Mouse (Mus musculus) left cerebral cortex, postnatal 14 days (tissue): ENCODE data around the gene Dop1b. TPM values are rescaled to one million over a fixed set of nuclear protein-coding genes. Genes with fewer than 3 reads are reported as not detected.
A peak's percentile ranks its signal among the peaks of the same experiment; 100 is the strongest.

Experiments
- DNase-seq, 2 experiments: peaks; one replicate each; pipeline ENCODE4 v3.0.0; 2021 to 2022; ENCODE audit warnings: low spot score in 2 of 2, mixed read lengths in 1 of 2
- intact Hi-C: fragments of 180-260 bp; cut with DNase I; formaldehyde crosslinking; loops from one replicate; pipeline ENCODE4 v1.15.1; 2025
- total RNA-seq, 2 experiments: library from RNA; stranded (reverse); gene quantifications; 2 replicates each; pipeline ENCODE4 v1.2.3; 2021

Dop1b gene
- total RNA-seq, 2 experiments from 2014 or later, result 81.0 to 93.6 TPM

DNA sequence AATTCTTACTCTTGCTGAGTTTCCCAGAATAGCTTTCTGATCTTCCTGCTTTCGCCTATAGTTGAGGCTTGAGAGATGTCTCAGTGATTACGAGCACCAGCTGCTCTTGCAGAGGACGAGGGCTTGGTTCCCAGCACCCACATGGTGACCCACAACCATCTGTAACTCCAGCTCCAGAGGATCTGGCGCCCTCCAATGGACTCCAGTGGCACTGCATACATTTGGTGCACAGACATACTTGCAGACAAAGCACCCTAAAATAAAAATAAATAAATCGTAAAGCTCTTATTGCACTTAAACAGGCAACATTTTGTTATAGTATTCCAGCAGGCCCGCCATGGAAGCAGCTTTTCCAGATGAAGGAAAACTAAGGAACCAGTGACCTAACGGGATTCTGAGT is 72.5 kb downstream of the Dop1b start:
- DNase-seq, result no peak
- intact Hi-C loops, result no loop called here

DNA sequence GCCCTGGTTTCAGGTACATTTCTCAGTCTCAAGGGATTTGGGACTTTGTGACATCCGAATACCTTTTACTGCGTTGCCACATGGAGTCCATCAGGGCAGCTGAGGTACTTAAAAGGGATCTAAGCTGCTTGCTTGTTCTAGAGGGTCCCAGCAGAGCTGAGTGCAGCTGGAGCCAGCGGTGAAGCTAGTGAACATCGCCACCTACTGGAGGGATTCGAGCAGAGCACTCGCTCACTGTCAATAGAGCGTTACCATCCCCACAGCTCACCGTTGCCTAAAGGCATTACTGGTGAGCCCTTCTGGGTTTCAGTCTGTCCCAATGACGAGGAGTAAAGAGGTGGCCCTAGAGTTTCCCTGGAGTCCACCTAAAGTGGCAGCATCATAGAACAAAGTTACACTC is 74.1 kb downstream of the Dop1b start:
- intact Hi-C loops, result no loop called here
- DNase-seq, result peak; percentile 67 to 75

DNA sequence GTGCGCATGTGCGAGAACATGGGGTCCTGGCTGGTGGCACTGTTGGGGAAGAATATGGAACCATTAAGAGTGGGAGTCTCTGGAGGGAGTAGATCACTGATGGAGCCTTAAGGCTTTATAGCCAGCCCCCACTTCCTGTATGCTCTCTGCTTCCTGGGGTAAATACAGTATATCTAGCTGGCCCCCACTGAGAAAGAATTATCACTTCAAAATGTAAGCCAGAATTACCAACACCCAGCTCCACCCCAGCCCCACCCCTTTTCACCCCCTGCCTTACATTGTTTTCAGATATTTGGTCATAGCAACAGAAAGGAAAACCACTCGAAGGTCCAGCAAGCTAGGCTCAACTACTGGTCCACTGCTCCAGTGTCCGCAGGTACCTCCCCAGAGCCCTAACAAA is 76.7 kb downstream of the Dop1b start:
- intact Hi-C loops, result no loop called here
- no peak for DNase-seq

DNA sequence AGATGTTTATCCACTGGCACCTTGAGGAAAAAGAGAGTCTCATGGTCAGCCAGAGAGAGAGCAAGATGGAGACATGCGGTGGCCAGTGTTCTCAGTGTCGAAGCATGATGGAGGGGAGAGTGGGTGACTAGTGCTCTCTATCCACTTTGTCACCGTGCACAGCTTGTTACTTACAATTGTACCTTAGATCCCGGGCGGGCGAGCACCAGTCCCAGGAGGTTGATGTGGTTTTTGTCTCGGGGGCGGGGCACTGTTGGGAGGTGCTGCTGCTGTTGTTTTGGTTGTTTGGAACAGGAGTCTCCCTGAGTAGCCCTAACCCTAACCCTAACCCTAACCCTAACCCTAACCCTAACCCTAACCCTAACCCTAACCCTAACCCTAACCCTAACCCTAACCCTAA is 77.2 kb downstream of the Dop1b start:
- DNase-seq, result no peak
- intact Hi-C loops, result no loop called here

DNA sequence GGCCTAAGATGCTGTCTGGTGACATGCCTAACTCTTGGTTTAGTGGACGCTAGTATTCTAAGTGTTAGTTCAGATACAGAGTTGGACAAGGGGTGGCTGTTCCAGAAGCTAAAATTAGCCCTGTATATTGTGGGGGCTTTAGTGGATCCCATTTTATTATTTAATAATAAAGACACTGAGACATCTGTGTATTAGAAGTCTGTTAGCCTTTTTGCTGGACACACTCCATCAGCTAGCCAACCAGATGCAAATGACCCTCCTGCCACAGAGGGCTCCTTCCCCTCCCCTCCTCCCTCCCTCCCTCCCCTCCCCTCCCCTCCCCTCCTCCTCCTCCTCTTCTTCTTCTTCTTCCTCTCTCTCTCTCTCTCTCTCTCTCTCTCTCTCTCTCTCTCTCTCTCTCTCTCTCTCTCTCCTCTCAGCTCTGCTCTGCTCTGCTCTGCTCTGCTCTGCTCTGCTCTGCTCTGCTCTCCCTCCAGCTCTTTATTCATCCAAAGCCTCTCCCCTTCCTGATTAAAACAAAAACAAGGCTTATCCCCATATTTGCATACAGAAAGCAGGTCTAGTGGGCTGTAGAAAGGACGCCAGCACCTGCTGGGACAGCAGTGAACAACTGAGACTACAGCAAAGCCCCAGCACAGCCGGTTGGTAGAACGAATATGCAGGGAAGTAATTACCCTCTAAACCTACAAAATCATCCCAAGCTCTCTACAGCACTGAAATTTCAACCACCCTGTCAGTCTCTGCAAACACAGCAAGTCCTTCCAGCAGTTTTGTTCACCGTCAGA is 78.5 kb downstream of the Dop1b start:
- DNase-seq, result no peak
- intact Hi-C loops, result no loop called here

DNA sequence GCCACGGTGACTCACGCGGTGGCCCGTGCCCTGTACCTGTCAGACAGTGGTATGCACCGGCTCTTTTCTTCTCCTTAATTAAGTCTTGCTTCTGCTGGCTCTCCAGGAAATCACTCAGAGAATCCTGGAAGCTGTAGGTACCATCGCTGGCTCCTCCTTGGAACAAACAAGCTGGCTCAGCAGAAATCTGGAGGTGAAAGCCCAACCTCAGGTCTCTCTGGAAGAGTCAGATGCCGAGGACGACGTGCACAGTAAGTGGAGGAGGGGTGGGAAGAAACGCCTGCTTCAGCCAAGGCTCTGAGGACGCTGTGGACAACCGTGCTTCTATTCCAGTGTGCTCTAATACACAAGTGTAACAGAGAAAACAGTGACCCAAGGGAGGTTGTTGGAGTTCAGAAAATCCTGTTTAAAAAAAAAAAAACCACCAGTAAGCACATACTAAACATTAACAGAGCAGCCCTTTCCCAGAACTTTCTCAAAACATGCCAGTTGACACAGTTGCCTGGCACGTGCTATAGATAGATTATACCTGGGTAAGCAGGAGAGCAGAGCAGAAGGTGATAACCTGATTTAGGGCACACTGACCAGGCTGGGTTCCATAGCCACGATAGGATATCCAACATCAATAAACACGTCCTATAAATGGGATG is 81.4 kb downstream of the Dop1b start:
- intact Hi-C loops, result no loop called here
- DNase-seq, result no peak

DNA sequence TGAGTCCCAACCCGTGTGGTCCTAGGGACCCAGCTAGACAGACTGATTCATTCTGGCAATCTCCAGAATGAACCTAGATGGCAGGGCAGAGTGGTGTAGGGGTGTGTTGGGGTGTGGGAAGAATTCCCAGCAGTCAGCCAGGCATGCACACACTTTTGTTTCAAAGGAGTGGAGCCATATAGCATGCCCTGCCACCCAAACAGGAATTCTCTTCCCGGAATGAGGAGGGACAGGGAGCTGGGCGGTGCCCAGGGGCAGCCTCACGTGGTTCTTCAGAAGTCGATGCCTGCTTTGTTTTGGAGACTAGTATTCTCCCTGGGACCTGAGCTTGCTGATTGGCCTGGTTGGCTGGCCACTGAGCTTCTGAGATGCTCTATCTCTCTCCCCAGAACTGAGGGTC is 83.1 kb downstream of the Dop1b start:
- intact Hi-C loops, result no loop called here
- DNase-seq, result no peak

DNA sequence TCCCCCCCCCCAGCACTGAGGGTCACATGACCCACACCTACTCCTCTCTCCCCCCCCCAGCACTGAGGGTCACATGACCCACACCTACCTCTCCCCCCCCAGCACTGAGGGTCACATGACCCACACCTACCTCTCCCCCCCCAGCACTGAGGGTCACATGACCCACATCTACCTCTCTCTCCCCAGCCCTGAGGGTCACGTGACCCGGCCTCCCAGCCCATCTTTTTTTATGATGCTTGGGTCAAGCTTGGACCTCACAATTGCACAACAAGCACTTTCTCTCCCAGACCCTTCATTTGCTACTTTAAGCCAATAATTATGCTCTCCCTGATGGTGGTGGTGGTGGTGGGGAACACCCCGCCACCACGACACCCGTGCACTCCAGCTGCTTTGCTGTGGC is 83.7 kb downstream of the Dop1b start:
- intact Hi-C loops, result no loop called here
- no peak for DNase-seq

DNA sequence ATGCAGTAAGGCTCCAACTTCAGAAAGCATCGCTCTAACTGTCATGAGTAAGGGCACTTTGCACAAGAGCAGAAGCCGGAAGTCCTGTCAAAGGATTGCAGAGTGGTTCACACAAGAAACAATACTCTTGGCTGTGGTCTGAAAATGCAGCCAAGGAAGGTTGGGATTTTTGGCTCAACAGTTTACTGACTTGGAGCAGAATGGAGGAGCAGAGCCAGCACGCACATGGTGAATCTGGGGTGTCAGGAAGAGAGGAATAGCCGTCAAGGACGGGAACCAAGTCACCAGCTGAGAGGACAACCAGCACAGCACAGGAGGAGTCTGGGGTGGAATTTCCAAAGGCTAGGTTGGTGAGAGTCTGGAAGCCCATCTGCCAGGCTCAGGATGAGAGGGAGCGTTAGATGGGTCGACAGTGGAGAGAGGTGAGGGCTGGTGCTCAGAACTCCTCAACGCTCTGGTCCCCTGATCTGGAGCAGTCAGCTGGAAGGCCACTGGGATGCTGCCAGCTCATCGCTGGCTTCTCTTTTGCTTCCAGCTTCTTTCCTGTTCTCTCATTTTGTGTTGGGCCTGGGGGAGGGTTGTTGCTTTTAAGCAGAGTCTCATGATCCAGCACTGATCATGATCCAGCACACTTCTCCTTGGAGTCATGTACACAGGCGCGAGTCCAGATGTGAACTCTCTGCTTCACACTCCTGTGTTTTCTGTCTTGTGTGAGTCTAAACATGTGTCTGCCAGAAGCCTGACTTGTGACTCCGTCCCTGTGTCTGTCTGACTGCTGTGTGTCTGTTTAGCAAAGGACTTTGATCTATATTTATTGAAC is 85.5 kb downstream of the Dop1b start:
- intact Hi-C loops, result no loop called here
- peak in 1 of 2 experiments; percentile 44 for DNase-seq

DNA sequence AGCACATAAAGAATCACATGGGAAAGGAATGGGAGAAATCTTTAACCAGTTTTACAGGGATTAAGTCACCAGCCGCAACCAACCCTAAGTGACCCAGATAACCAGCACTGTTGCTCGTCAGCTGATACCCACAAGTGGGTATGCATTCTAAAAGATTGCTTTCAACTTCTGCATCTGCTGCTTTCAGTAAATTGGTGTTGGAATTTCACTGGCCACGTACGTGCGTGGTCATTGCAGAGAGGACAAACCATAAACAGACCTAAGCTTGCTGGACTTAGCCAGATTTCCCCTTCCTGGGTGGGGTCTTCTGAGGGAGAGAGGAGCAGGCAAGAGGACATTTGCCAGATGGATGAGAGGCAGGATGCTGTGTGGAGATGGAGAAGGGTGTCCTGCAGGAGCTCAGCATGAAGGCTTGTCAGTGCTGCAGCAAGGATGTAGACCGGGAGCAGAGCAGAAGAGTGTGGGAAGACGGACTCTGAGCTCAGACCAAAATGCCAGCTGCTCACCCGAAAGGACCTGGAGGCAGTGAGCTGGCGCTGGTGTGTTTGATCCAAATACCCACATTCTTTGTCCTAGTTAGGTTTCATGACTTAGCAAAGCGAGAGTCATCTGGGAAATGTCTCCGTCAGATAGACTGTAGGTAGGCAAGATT is 86.3 kb downstream of the Dop1b start:
- peak in 1 of 2 experiments; percentile 46 for DNase-seq
- intact Hi-C loops, result no loop called here

DNA sequence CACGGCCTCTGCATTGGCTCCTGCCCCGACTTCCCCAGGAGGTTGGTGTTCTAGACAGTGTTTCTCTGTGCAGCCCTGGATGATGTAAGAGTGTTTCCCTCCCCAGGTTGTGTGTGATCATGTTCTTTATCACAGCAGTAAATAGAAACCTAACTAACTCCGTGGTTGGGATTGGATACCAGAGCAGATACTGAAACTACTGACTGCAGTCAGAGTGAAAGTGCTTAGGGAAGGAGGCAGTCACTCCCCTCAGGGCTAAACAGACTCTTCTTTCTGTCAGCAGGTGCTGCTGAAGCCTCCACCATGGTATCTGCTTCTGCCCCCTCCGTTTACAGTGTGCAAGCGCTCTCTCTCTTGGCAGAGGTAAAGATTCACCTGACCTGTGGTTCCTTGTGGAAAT is 86.9 kb downstream of the Dop1b start:
- intact Hi-C loops, result no loop called here

DNA sequence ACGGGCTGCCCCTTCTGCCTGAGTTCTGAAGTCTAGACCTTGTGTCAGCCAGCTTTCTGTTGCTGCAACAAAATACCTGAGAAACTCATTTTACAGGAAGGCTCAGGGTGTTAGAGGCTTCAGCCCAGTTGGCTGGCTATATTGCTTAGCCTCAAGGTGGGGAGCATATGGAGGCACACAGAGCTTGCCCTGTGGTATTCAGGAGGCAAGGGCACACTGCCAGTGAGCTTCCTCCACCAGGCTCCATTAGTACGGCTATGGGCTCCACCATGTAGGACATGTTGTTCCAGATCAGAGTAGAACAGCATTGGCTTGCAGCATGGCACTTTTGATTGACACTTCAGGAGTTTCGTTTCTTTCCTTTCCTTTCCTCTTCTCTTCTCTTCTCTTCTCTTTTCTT is 87.4 kb downstream of the Dop1b start:
- no peak for DNase-seq
- intact Hi-C loops, result no loop called here

More for the DNA sequence above, 86.9 kb downstream of the Dop1b start:
- DNase-seq, result no peak

DNA sequence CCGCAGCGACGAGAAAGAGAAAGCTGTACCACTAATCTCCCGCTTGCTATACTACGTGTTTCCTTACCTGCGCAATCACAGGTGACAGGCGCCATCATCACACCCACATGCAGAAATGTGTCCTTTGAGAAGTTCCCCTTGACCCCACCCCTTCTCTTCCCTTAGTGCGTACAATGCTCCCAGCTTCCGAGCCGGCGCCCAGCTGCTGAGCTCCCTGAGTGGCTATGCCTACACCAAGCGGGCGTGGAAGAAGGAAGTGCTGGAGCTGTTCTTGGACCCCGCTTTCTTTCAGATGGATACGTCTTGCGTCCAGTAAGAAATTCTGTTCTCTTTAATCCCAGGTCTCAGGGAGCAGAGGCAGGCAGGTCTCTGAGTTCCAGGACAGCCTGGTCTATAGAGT is 88.2 kb downstream of the Dop1b start:
- intact Hi-C loops, result no loop called here
- no peak for DNase-seq

DNA sequence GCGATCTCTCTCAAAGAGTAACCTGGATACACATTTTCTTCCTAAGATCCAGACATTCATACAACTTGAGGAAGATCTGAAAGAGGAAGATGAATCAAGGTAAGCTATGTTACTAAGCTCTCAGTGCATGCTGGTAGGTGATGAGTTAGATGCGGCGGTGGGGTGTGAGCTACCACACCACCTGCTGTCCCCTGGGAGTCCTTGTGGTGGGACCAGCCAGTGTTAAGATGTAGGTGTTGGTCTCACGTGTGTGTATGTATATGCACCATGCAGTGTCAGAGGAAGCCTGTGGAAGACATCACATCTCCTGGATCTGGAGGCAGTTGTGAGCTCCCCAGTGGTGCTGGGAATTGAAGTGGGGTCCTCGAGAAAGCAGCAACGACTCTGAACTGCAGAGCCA is 95.5 kb downstream of the Dop1b start:
- no peak for DNase-seq
- intact Hi-C loops, result no loop called here

DNA sequence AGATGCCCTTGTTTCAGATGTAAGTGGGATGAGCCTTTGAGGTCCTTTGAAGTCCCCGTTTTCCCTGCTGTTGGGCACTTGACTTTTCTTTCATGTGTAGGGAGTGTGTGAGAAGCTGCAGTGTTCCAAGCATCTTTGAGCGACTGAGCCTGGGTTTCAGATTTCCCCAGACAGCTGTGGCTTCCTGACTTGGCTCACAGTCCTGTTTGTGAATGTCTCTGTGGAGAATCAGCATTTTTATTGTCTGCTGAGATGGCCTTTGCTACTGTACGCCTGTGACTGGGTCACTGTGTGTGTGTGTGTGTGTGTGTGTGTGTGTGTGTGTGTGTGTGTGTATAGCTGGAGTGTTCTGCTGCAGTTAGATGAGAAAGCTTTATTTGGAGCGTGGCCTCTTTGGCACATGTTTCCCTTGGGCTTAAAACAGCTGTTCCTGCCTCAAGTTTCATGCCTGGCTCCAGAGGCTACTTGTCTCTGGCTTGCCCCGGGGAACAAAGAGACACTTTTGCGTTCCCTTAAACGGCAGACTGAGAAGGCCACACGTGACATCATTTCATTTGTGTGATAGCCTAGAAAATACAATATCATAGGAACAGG is 96.4 kb downstream of the Dop1b start:
- intact Hi-C loops, result no loop called here
- DNase-seq, result peak; percentile 43 to 69

DNA sequence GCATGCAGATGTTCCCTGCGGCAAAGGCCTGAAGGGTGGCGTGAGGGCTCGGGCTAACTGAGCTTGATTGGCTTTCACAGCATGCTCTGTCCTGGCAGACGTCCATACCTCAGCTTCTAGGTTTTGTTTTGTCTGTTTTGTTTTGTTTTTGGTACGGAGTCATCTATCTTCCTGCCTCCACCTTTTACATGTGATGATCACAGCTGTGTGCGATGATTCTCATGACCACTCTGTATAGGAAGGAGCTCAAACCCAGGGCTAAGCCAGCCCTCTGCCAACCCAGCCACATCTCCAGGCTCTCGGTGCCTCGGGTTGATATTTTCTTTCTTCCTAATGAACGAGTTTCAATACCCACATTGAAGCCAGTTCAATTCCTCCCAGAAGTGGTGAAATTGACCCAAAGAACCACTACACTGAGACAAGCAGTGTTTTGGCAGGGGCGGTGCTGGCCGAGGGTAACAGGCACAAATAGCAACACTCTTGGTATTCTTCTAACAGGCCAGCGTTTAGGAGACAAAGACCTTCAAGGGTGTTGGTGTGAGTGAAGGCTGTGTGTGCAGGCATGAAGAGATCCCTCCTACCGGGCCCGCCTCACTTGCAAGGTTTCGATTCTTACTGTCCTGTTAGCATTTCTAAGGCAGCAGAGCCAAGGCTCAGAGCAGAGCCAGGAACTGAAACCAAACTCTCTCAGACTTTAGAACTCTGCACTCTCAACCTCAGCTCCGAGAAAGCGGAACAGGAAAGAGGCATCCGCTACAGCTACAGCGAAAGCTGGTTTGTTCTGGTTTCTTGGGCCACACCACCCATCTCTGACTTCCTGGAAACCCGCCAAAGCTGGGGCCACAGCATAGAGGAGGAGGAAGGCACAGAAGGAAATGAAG is 104.4 kb downstream of the Dop1b start:
- peak; percentile 53 to 64 for DNase-seq
- intact Hi-C loops, result no loop called here

DNA sequence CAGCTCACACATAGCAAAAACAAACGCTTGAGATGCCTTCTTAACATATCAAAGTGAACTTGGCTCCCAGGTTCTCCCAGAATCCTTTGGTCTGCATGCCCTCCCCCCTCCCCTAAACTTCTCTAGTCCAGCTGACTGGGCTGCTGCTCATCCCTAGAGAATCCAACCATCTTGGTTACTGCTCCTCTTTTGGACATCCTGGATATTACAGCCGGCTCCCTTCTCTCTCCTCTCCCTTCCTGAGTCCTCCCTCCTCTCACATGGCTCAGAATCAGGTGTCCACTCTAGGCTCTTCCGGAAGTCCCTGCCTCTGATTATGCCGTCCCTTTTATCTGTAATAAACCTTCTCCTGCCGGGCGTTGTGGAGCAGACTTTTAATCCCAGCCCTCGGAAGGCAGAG is 105.2 kb downstream of the Dop1b start:
- intact Hi-C loops, result no loop called here

DNA sequence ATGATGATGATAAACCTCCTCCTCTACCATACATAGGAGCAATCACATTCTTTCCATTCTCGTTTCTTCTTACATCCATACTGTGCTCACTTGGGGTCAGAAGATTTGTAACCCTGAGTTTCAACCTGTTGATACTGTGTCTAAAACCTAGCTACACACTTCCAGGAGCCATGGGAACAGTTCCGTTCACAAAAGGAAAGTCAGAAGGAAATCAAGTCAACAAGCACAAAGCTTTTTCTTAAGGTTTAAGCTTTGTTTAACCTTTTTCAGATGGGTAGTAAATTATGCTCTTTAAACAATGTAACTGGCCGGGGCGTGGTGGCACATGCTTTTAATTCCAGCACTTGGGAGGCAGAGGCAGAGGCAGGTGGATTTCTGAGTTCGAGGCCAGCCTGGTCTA is 105.7 kb downstream of the Dop1b start:
- no peak for DNase-seq
- intact Hi-C loops, result no loop called here

More for the DNA sequence above, 105.2 kb downstream of the Dop1b start:
- no peak for DNase-seq
